Mouse (Mus musculus): ENCODE data around the gene Speer4e. TPM values are rescaled to one million over a fixed set of nuclear protein-coding genes. Genes with fewer than 3 reads are reported as not detected.

Gene Speer4e
- total RNA-seq (2023), result not detected

GRCm38 (mm10) chr5:14938329-14938728, at the start of gene Speer4e:
Gene Speer4e, minus strand, starts transcription at chr5:14938429.

GRCm38 (mm10) chr5:14978835-14979234, 40.6 kb upstream of the Speer4e start, which contains the start of gene Gm10354:
Gene Gm10354, minus strand, starts transcription at chr5:14978935.

GRCm38 (mm10) chr5:14914799-14915198, 23.4 kb downstream of the Speer4e start, which contains the start of gene Gm9758:
Gene Gm9758, minus strand, starts transcription at chr5:14914899.

Other genes starting within 250 kb of the Speer4e start
- not detected for gene Gm9758, start 23.5 kb downstream of the Speer4e start, total RNA-seq (2023)
- gene Gm10354, start 40.5 kb upstream of the Speer4e start, total RNA-seq (2023), result not detected
- gene Gm17019, start 94.6 kb upstream of the Speer4e start, total RNA-seq (2023), result not detected